ENCODE assay signal across 8 mouse cellular contexts in the genomic region with DNA sequence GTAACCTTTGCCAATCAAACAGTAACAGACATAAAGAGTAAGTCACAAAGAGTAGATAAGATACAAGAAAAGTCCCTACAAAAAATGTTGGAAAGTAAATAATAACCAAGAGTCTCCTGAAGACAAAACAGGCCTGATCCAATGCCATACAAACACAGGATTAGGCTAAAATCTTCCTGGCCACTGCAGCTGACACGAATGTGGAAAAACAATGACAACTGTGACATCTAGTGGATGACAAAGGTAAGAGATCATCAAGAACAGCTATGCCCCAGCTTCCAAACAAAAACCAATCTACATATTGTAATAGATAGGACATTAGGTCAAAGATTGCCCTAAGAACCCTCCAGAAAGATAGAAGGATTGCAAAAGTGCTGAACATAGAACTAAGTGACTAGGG. TPM values are rescaled to one million over a fixed set of nuclear protein-coding genes. Genes with fewer than 3 reads are reported as not detected.
DNase-seq lines count a peak whose midpoint lies in the region; ATAC-seq lines count a peak whose summit lies in the region.

No protein-coding gene starts in this region.

- no peaks in the 10 kb centered on the region for H3K27me3 ChIP-seq in hindbrain, embryonic 15.5 days
- H3K27me3 ChIP-seq in hindbrain, embryonic 12.5 days = no peaks in the 10 kb centered on the region
- H3K27me3 ChIP-seq in embryonic facial prominence, embryonic 14.5 days (replicated peaks; ENCODE audit: control insufficient read depth, insufficient read depth, low read length) = no peaks in the 10 kb centered on the region

- H3K36me3 ChIP-seq in hindbrain, embryonic 15.5 days = no peaks in the 10 kb centered on the region
- no peaks in the 10 kb centered on the region for H3K36me3 ChIP-seq in hindbrain, embryonic 12.5 days
- no peaks in the 10 kb centered on the region for H3K36me3 ChIP-seq in embryonic facial prominence, embryonic 14.5 days (ENCODE audit: control insufficient read depth, insufficient read depth, low read length)

- DNase-seq in CD4-positive, CD25-positive, alpha-beta regulatory T cell, adult 2 months (ENCODE audit: low read depth, low spot score) = peak; percentile 57
- peak; percentile 41 for DNase-seq in A20 (ENCODE audit: low read depth, low spot score)
- peak; percentile 65 for DNase-seq in embryonic facial prominence, embryonic 14.5 days (ENCODE audit: low spot score)
- DNase-seq in ovary, adult 18-20 months (ENCODE audit: low spot score) = no peak
- no peak for DNase-seq in cerebellum, adult 9-11 months

- H3K4me2 ChIP-seq in hindbrain, embryonic 15.5 days = no peak overlapping the region
- no peak overlapping the region for H3K4me2 ChIP-seq in hindbrain, embryonic 12.5 days (replicated peaks)
- H3K4me2 ChIP-seq in embryonic facial prominence, embryonic 14.5 days (ENCODE audit: low read depth, low read length) = no peak overlapping the region

- no peak overlapping the region for H3K4me3 ChIP-seq in hindbrain, embryonic 15.5 days
- H3K4me3 ChIP-seq in hindbrain, embryonic 12.5 days = no peak overlapping the region
- H3K4me3 ChIP-seq in embryonic facial prominence, embryonic 14.5 days (ENCODE audit: low read depth, low read length) = no peak overlapping the region

- ATAC-seq in CD4-positive, CD25-positive, alpha-beta regulatory T cell, adult 4 months = no peak
- 0 out of 2 replicates have a peak, but pooled peaks have one; percentile 42 for ATAC-seq in hindbrain, embryonic 15.5 days (ENCODE audit: low FRiP score, low read depth)
- no peak for ATAC-seq in hindbrain, embryonic 12.5 days (ENCODE audit: low FRiP score)
- ATAC-seq in embryonic facial prominence, embryonic 14.5 days (ENCODE audit: low read depth) = no peak

- H3K4me1 ChIP-seq in hindbrain, embryonic 15.5 days (replicated peaks) = no peaks in the 10 kb centered on the region
- no peaks in the 10 kb centered on the region for H3K4me1 ChIP-seq in hindbrain, embryonic 12.5 days
- H3K4me1 ChIP-seq in embryonic facial prominence, embryonic 14.5 days (ENCODE audit: control insufficient read depth, insufficient read depth, low read length) = no peaks in the 10 kb centered on the region

- H3K27ac ChIP-seq in hindbrain, embryonic 15.5 days (replicated peaks) = no peak overlapping the region
- H3K27ac ChIP-seq in hindbrain, embryonic 12.5 days = no peak overlapping the region
- H3K27ac ChIP-seq in embryonic facial prominence, embryonic 14.5 days (replicated peaks; ENCODE audit: low read depth, low read length) = no peak overlapping the region

- 3% methylated on average over 1 of the region's 1 CpGs for WGBS in hindbrain, embryonic 15.5 days
- WGBS in hindbrain, embryonic 12.5 days = 7% methylated on average over 1 of the region's 1 CpGs
- WGBS in embryonic facial prominence, embryonic 14.5 days = 11% methylated on average over 1 of the region's 1 CpGs

- H3K9me3 ChIP-seq in hindbrain, embryonic 15.5 days = no peaks in the 10 kb centered on the region
- H3K9me3 ChIP-seq in hindbrain, embryonic 12.5 days (replicated peaks) = no peaks in the 10 kb centered on the region
- no peaks in the 10 kb centered on the region for H3K9me3 ChIP-seq in embryonic facial prominence, embryonic 14.5 days (ENCODE audit: control insufficient read depth, low read length)

- H3K9ac ChIP-seq in hindbrain, embryonic 15.5 days = no peak overlapping the region
- no peak overlapping the region for H3K9ac ChIP-seq in hindbrain, embryonic 12.5 days
- no peak overlapping the region for H3K9ac ChIP-seq in embryonic facial prominence, embryonic 14.5 days (ENCODE audit: low read depth, low read length)

RNA-seq across cellular contexts. Expression of gene 6330403K07Rik, which starts 19.2 kb away (rescaled TPM):
- polyA plus RNA-seq in CD4-positive, CD25-positive, alpha-beta regulatory T cell, adult 4 months (2017; shearing (Covaris generic)) = 10 to 100 TPM in 1 of 2 experiments, 1 to 10 TPM in 1; 9.6 to 10.8 TPM
- polyA plus RNA-seq in hindbrain, embryonic 15.5 days (2015; fragmentation: Nextera tagmentation; extraction: Ambion mirVana) = 662 and 678 TPM in 2 replicates
- 417 TPM in 2 replicates for polyA plus RNA-seq in hindbrain, embryonic 12.5 days (2016; fragmentation: Nextera tagmentation; extraction: Ambion mirVana)
- 50.1 and 65.9 TPM in 2 replicates for polyA plus RNA-seq in embryonic facial prominence, embryonic 14.5 days (2014; fragmentation: Nextera tagmentation; extraction: Ambion mirVana)

RNA-seq across cellular contexts. Expression of gene Derl2, which starts 32.9 kb away (rescaled TPM):
- polyA plus RNA-seq in CD4-positive, CD25-positive, alpha-beta regulatory T cell, adult 4 months (2017; shearing (Covaris generic)) = 100 to 1,000 TPM; 121 to 138 TPM
- 29.4 and 31.7 TPM in 2 replicates for polyA plus RNA-seq in hindbrain, embryonic 15.5 days (2015; fragmentation: Nextera tagmentation; extraction: Ambion mirVana)
- 41.1 and 44.8 TPM in 2 replicates for polyA plus RNA-seq in hindbrain, embryonic 12.5 days (2016; fragmentation: Nextera tagmentation; extraction: Ambion mirVana)
- polyA plus RNA-seq in embryonic facial prominence, embryonic 14.5 days (2014; fragmentation: Nextera tagmentation; extraction: Ambion mirVana) = 41.4 and 46.3 TPM in 2 replicates

RNA-seq across cellular contexts. Expression of gene Mis12, which starts 33.1 kb away (rescaled TPM):
- 10 to 100 TPM; 18.8 to 24.4 TPM for polyA plus RNA-seq in CD4-positive, CD25-positive, alpha-beta regulatory T cell, adult 4 months (2017; shearing (Covaris generic))
- polyA plus RNA-seq in hindbrain, embryonic 15.5 days (2015; fragmentation: Nextera tagmentation; extraction: Ambion mirVana) = 36.2 TPM in 2 replicates
- polyA plus RNA-seq in hindbrain, embryonic 12.5 days (2016; fragmentation: Nextera tagmentation; extraction: Ambion mirVana) = 49.7 and 53.4 TPM in 2 replicates
- polyA plus RNA-seq in embryonic facial prominence, embryonic 14.5 days (2014; fragmentation: Nextera tagmentation; extraction: Ambion mirVana) = 29.2 and 30.0 TPM in 2 replicates

RNA-seq across cellular contexts. Expression of gene Dhx33, which starts 48.3 kb away (rescaled TPM):
- 1 to 10 TPM; 5.0 to 6.0 TPM for polyA plus RNA-seq in CD4-positive, CD25-positive, alpha-beta regulatory T cell, adult 4 months (2017; shearing (Covaris generic))
- 14.3 and 15.7 TPM in 2 replicates for polyA plus RNA-seq in hindbrain, embryonic 15.5 days (2015; fragmentation: Nextera tagmentation; extraction: Ambion mirVana)
- polyA plus RNA-seq in hindbrain, embryonic 12.5 days (2016; fragmentation: Nextera tagmentation; extraction: Ambion mirVana) = 21.3 and 22.3 TPM in 2 replicates
- polyA plus RNA-seq in embryonic facial prominence, embryonic 14.5 days (2014; fragmentation: Nextera tagmentation; extraction: Ambion mirVana) = 20.3 and 21.3 TPM in 2 replicates

Comparison
In these comparisons a context has a peak if more than half of its experiments do, and no peak if none do; other contexts are left out.
1. DNase-seq: peak in CD4-positive, CD25-positive, alpha-beta regulatory T cell, adult 2 months (single experiment), A20 (single experiment) and embryonic facial prominence, embryonic 14.5 days (single experiment); none in ovary, adult 18-20 months (single experiment) and cerebellum, adult 9-11 months (single experiment).